Mouse (Mus musculus): ENCODE measurements around the gene Fut2. TPM values are rescaled to one million over a fixed set of nuclear protein-coding genes. Genes with fewer than 3 reads are reported as not detected.

The Fut2 gene
- polyA plus RNA-seq, 1 experiment from 2014 or later, result not detected

DNA sequence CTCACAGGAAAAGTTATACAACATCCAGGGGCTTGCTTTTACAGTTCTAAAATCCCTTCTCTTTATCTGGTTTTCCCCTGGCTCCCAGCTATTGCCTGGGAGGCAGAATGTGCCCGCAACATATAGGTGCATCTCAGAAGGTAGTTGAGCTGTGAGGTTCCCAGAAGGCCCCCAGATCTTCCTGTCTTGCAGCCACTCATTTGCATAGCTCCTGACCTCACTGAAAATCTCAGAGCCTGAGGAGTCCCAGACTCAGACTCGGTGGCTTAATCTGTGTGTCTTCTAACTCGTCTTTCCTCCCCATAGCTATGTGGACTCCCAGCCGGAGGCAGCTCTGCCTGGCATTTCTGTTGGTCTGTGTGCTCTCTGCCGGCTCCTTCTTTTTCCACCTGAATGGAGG is 47.9 kb downstream of the Fut2 start:
- no peak for ATAC-seq (replicated peaks; ENCODE audit: insufficient number of reproducible peaks, low FRiP score, low TSS enrichment, low read depth)
- Histone ChIP-seq H3K9me3 (replicated peaks; ENCODE audit: control insufficient read depth, low read length) (no peaks in the 10 kb centered on the region), H3K4me1 (ENCODE audit: control insufficient read depth, insufficient read depth, low read length) (0 out of 2 replicates have a peak, but pooled peaks cover 6% of the 10 kb centered on the region), H3K4me3 (ENCODE audit: low read depth, low read length) (no peak overlapping the region), H3K36me3 (replicated peaks; ENCODE audit: control insufficient read depth, insufficient read depth, low read depth, low read length) (no peaks in the 10 kb centered on the region), H3K9ac (replicated peaks; ENCODE audit: low read length) (no peak overlapping the region), H3K4me2 (ENCODE audit: low read depth, low read length) (no peak overlapping the region), H3K27me3 (ENCODE audit: control insufficient read depth, insufficient read depth, low read length) (peaks cover 18% of the 10 kb centered on the region), H3K27ac (replicated peaks; ENCODE audit: low read depth, low read length) (no peak overlapping the region)
- 76% methylated on average over 5 of the region's 5 CpGs for WGBS
- DNase-seq (ENCODE audit: low spot score), result no peak

DNA sequence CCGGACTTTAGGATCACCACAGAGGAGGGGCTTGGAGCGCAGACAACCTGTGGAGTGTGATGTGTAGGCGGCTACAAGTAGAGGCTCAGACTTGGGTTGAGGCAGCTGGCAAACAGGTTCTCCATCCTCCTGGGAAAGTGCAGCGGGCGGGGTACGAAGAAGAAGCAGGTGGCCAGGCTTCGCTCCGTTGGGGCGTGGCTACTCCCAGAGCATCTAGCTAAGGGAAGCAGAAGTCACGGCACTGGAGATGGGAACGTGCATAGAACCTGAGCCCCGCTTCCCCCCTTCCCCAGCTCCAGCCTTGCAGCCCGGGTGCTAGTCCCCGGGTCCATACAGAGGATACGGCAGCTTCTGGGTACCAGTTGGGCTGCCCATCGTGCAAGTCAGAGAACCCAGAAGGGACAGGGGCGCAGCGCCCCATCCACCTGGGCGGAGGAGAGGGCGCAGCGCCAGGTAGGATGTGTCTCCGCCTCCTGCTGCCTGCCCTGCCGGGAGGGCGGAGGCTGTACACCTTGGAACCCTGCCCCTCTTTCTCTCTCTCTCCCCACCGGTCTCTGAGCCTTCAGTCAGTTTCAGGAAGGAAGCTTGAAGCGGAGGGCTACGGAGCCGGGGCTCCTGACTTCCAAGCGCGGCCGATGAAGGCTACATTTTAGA is 49.0 kb downstream of the Fut2 start, which contains the start of gene Fut1:
TSS of gene Fut1 (plus strand) at position 248 of the 654 bp plus-strand sequence.
- peak within 1 kb of the TSS; percentile 19 for H3K4me2 ChIP-seq (ENCODE audit: low read depth, low read length)

DNA sequence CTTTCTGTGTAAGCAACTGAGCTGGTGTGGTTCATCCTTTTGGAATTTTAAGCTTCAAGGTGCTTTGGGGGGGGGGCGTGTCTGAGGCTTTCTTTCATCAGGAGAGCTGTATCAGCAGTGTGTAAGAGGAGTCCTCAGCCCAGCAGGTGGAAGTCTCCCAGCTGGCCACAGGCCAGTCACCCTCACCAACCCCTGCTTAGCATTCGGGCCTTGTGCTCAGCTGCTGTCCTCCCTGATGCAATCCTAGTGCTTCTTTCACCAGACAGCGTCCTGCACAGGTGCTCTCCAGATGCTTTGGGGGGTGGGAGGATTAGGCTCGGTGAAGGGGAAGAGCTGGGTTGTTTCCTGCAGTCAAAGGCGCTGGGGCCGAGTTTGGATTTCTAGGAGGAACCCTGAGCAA is 49.9 kb downstream of the Fut2 start:
- Histone ChIP-seq H3K27me3 (ENCODE audit: control insufficient read depth, insufficient read depth, low read length) (peaks cover 18% of the 10 kb centered on the region), H3K4me2 (ENCODE audit: low read depth, low read length) (no peak overlapping the region), H3K9ac (replicated peaks; ENCODE audit: low read length) (no peak overlapping the region), H3K4me3 (ENCODE audit: low read depth, low read length) (no peak overlapping the region), H3K4me1 (ENCODE audit: control insufficient read depth, insufficient read depth, low read length) (0 out of 2 replicates have a peak, but pooled peaks cover 6% of the 10 kb centered on the region), H3K27ac (replicated peaks; ENCODE audit: low read depth, low read length) (no peak overlapping the region), H3K9me3 (replicated peaks; ENCODE audit: control insufficient read depth, low read length) (no peaks in the 10 kb centered on the region), H3K36me3 (replicated peaks; ENCODE audit: control insufficient read depth, insufficient read depth, low read depth, low read length) (no peaks in the 10 kb centered on the region)
- ATAC-seq (replicated peaks; ENCODE audit: insufficient number of reproducible peaks, low FRiP score, low TSS enrichment, low read depth), result no peak
- WGBS, result 12% methylated on average over 6 of the region's 6 CpGs
- peak; percentile 27 for DNase-seq (ENCODE audit: low spot score)

More for the DNA sequence above, 49.0 kb downstream of the Fut2 start, which contains the start of gene Fut1:
- Histone ChIP-seq H3K9me3 (replicated peaks; ENCODE audit: control insufficient read depth, low read length) (no peaks in the 10 kb centered on the region), H3K27ac (replicated peaks; ENCODE audit: low read depth, low read length) (no peak within 1 kb of the TSS), H3K27me3 (ENCODE audit: control insufficient read depth, insufficient read depth, low read length) (peaks cover 18% of the 10 kb centered on the region), H3K9ac (replicated peaks; ENCODE audit: low read length) (peak within 1 kb of the TSS; percentile 32), H3K4me3 (ENCODE audit: low read depth, low read length) (peak within 1 kb of the TSS; percentile 10), H3K4me1 (ENCODE audit: control insufficient read depth, insufficient read depth, low read length) (0 out of 2 replicates have a peak, but pooled peaks cover 6% of the 10 kb centered on the region), H3K36me3 (replicated peaks; ENCODE audit: control insufficient read depth, insufficient read depth, low read depth, low read length) (no peaks in the 10 kb centered on the region)
- 5% methylated on average over 31 of the region's 31 CpGs for WGBS
- ATAC-seq (replicated peaks; ENCODE audit: insufficient number of reproducible peaks, low FRiP score, low TSS enrichment, low read depth) (no peak; the same call in 1 of the 2 replicates), DNase-seq (ENCODE audit: low spot score) (peak; percentile 44)

DNA sequence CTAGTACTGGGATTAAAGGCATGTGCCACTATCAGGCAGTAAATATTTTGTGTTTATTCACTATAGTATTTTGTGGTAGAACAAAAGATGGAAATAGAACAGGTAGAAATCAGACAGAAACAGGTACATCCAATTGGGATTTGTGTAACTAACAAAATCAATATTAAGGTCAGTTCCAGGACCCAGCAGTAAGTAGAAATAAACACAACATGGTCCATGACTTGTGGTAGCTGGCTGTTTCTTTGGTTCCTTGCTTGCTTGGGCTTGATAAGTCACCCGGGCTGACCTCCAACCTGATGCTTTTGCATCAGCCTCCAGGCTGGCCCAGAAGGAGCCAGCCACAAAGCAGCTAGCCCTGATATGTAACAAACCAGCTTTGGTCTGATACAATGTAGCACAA is 56.7 kb downstream of the Fut2 start:
- Histone ChIP-seq H3K36me3 (replicated peaks; ENCODE audit: control insufficient read depth, insufficient read depth, low read depth, low read length) (no peaks in the 10 kb centered on the region), H3K4me1 (ENCODE audit: control insufficient read depth, insufficient read depth, low read length) (no peaks in the 10 kb centered on the region), H3K9ac (replicated peaks; ENCODE audit: low read length) (no peak overlapping the region), H3K27me3 (ENCODE audit: control insufficient read depth, insufficient read depth, low read length) (no peaks in the 10 kb centered on the region), H3K4me2 (ENCODE audit: low read depth, low read length) (no peak overlapping the region), H3K27ac (replicated peaks; ENCODE audit: low read depth, low read length) (no peak overlapping the region), H3K4me3 (ENCODE audit: low read depth, low read length) (no peak overlapping the region), H3K9me3 (replicated peaks; ENCODE audit: control insufficient read depth, low read length) (no peaks in the 10 kb centered on the region)
- no peak for ATAC-seq (replicated peaks; ENCODE audit: insufficient number of reproducible peaks, low FRiP score, low TSS enrichment, low read depth)
- WGBS, result 73% methylated on average over 1 of the region's 1 CpGs
- no peak for DNase-seq (ENCODE audit: low spot score)

DNA sequence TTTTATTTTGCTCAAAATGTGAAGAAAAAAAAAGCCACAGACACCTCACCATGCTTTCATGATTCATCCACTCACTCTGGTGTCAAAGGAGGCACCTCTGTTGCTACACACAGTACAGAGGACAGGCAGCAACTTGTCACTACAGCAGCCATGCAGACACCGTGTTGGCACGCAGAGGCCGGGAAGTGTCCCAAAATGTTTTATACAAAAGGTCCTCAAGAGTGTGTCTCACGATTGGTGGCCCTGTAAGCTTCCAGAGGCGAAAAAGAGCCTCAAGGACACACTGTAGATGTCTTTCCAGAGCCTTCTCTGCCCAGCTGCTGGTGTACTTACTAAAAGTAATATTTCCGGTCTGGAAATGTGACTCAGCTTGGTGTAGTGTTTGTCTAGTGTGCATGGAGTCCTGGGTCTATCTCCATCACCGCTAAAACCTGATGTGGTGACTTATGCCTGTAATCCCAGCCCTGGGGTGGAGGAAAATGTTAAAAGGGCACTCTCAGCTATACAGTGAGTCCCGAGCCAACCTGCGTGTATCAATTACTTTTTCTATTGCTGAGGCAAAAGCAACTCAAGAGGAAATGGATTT is 60.4 kb downstream of the Fut2 start:
- Histone ChIP-seq H3K4me3 (ENCODE audit: low read depth, low read length) (no peak overlapping the region), H3K27ac (replicated peaks; ENCODE audit: low read depth, low read length) (no peak overlapping the region)
- no peak for ATAC-seq (replicated peaks; ENCODE audit: insufficient number of reproducible peaks, low FRiP score, low TSS enrichment, low read depth)

DNA sequence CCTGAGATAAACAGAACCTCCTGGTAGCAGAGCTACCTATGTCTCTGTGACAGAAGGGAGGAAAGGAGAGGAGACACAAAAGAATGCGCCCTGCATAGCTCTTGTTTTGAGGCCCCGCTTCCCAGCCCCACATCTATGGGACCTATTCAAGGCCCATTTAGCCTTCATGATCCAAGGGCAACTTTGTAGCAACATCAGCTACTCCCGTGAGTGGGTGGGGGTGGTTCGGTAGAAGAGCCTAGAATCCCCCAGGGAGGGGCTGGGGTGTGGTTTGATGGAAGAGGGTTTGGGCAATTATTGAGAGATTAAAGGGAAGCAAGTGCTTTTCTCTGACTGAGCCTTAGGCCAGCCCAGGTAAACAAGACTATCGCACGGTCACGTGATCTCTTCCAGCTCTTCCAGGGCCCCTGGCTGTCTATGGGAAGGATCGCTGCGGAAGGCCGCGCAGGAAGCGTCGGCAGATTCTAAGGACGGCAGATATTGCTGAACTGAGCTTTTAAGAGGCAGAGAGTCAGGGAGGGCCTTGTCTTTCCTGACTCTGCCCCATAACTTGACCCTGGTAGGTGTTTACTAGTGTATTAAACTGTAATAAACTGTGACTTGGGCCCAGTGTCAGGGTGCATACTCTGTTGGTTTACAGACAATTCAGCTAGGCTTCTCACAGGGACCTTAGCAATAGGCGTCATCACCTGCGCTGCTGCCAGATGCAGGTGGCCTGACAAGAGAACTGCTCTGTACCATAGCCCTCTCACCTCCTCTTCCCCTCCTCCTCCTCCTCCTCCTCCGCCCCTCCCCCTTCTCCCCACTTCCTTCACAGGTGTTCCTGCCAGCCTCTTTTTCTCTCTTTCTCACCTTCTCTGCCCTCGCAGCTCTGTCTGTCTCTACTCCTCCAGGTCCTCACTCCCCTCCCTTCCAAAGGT is 67.0 kb downstream of the Fut2 start:
- no peak overlapping the region for H3K27ac ChIP-seq (replicated peaks; ENCODE audit: low read depth, low read length)
- DNase-seq (ENCODE audit: low spot score) (no peak), ATAC-seq (replicated peaks; ENCODE audit: insufficient number of reproducible peaks, low FRiP score, low TSS enrichment, low read depth) (no peak)
- H3K27me3 ChIP-seq (ENCODE audit: control insufficient read depth, insufficient read depth, low read length), result no peaks in the 10 kb centered on the region
- no peak overlapping the region for H3K4me3 ChIP-seq (ENCODE audit: low read depth, low read length)
- H3K9me3 ChIP-seq (replicated peaks; ENCODE audit: control insufficient read depth, low read length), result no peaks in the 10 kb centered on the region
- H3K4me1 ChIP-seq (ENCODE audit: control insufficient read depth, insufficient read depth, low read length), result no peaks in the 10 kb centered on the region
- H3K4me2 ChIP-seq (ENCODE audit: low read depth, low read length), result no peak overlapping the region
- 0 out of 2 replicates have a peak overlapping the region, but pooled peaks have one; percentile 32 for H3K9ac ChIP-seq (replicated peaks; ENCODE audit: low read length)
- WGBS, result 46% methylated on average over 18 of the region's 18 CpGs
- no peaks in the 10 kb centered on the region for H3K36me3 ChIP-seq (replicated peaks; ENCODE audit: control insufficient read depth, insufficient read depth, low read depth, low read length)

More for the DNA sequence above, 60.4 kb downstream of the Fut2 start:
- Histone ChIP-seq H3K9me3 (replicated peaks; ENCODE audit: control insufficient read depth, low read length) (no peaks in the 10 kb centered on the region), H3K4me2 (ENCODE audit: low read depth, low read length) (no peak overlapping the region), H3K9ac (replicated peaks; ENCODE audit: low read length) (no peak overlapping the region), H3K4me1 (ENCODE audit: control insufficient read depth, insufficient read depth, low read length) (no peaks in the 10 kb centered on the region), H3K27me3 (ENCODE audit: control insufficient read depth, insufficient read depth, low read length) (no peaks in the 10 kb centered on the region), H3K36me3 (replicated peaks; ENCODE audit: control insufficient read depth, insufficient read depth, low read depth, low read length) (no peaks in the 10 kb centered on the region)
- no peak for DNase-seq (ENCODE audit: low spot score)
- 79% methylated on average over 9 of the region's 9 CpGs for WGBS

Measured in embryonic facial prominence, embryonic 11.5 days (tissue).